Mouse (Mus musculus): ENCODE measurements at regions not wholly inside any gene's neighbourhood (a gene's known extent, or its start where the extent isn't known, plus 50 kb on each side); places are given as distances from the start of the nearest gene placed in this dataset.

- TF ChIP-seq ZNF384 (IDR thresholded peaks at IDR 0.05; ENCODE audit: low read depth, low read length): no peak
- TF ChIP-seq ZC3H11A (IDR thresholded peaks at IDR 0.05; ENCODE audit: borderline replicate concordance, low read depth, low read length): no peak
These were observed 429.6 kb upstream of the Klf12 start for GRCm38 (mm10) chr14:100713999-100714471.

All from ES-E14 (cell line).